Mouse (Mus musculus) small intestine, adult 2 months (tissue): ENCODE data around the gene Tfcp2l1.

Source experiments
- CTCF ChIP-seq: fragments of 200-500 bp; IDR thresholded peaks from 2 replicates; pipeline ENCODE4 v1.5.1; 2012; ENCODE audit warnings: low read depth, mild to moderate bottlenecking, control low read depth, inconsistent platforms, low read length, moderate library complexity, mixed read lengths; ENCODE audit not compliant: insufficient replicate concordance, insufficient read length; ENCODE audit errors: extremely low read depth
- POLR2A ChIP-seq: fragments of 200-500 bp; IDR thresholded peaks from 2 replicates; pipeline ENCODE4 v1.6.1; 2012; ENCODE audit warnings: low read depth, mild to moderate bottlenecking, control low read depth, inconsistent platforms, low read length, moderate library complexity

GRCm38 (mm10) chr1:118625921-118626320 is 1.8 kb upstream of the Tfcp2l1 start:
- TF ChIP-seq CTCF (no peak), POLR2A (no peak)
